Mouse (Mus musculus) embryonic fibroblast, embryonic 13.5 days (primary cell): ENCODE measurements around the gene Nos3.
A peak's percentile ranks its signal among the peaks of the same experiment; 100 is the strongest.

Experiments
- CTCF ChIP-seq: IDR thresholded peaks from 2 replicates; pipeline ENCODE4 v1.5.1; 2011; ENCODE audit warnings: mild to moderate bottlenecking, control low read depth, low read length, moderate library complexity, borderline replicate concordance; ENCODE audit not compliant: insufficient read depth
- POLR2A ChIP-seq: IDR thresholded peaks from 2 replicates; pipeline ENCODE4 v1.6.1; 2011; ENCODE audit warnings: low read depth, mild to moderate bottlenecking, control low read depth, low read length, moderate library complexity

GRCm38 (mm10) chr5:24335888-24336511 is 28.6 kb upstream of the Nos3 start:
- TF ChIP-seq POLR2A (no peak), CTCF (peak; percentile 95)
